27 mouse cellular contexts compared by ENCODE assay signal in genomic region chr13:24456385-24456784, GRCm38 (mm10).
"Had no signal": no experiment of that assay in that cellular context is flagged by ENCODE, and none has a peak within 500 bp of the region (broad histone marks: within the 10 kb centered on the region; RNA-seq: fewer than 3 reads in every experiment).

No protein-coding gene starts in this region.

- H3K4me1 ChIP-seq: embryonic facial prominence, embryonic 10.5 days; embryonic facial prominence, embryonic 12.5 days; embryonic facial prominence, embryonic 13.5 days; embryonic facial prominence, embryonic 15.5 days; forebrain, embryonic 10.5 days; forebrain, embryonic 12.5 days; forebrain, embryonic 13.5 days; forebrain, embryonic 15.5 days had no signal

- ATAC-seq: forebrain, embryonic 13.5 days; forebrain, embryonic 14.5 days; forebrain, embryonic 15.5 days; forebrain, embryonic 16.5 days; forebrain, postnatal 0 days had no signal

- DNase-seq: cerebellum, adult 8-10 months; cerebellum, adult 9-10 months; cerebellum, adult 9-11 months; cerebellum, postnatal 10 days; cerebellum, postnatal 14 days; cerebellum, postnatal 25 days; cerebellum, postnatal 36 days; embryo, embryonic 11 days; forebrain, postnatal 0 days; gastrocnemius, adult 2 months; gastrocnemius, postnatal 10 days; gastrocnemius, postnatal 14 days; gastrocnemius, postnatal 25 days; gastrocnemius, postnatal 36 days; heart, adult 18-20 months; heart, adult 2 months had no signal

- H3K4me2 ChIP-seq: embryonic facial prominence, embryonic 12.5 days; embryonic facial prominence, embryonic 13.5 days; embryonic facial prominence, embryonic 15.5 days; forebrain, embryonic 12.5 days; forebrain, embryonic 13.5 days; forebrain, embryonic 15.5 days had no signal

- H3K36me3 ChIP-seq: embryonic facial prominence, embryonic 10.5 days; embryonic facial prominence, embryonic 12.5 days; embryonic facial prominence, embryonic 13.5 days; embryonic facial prominence, embryonic 15.5 days; forebrain, embryonic 10.5 days; forebrain, embryonic 12.5 days; forebrain, embryonic 15.5 days had no signal

- H3K4me3 ChIP-seq: embryonic facial prominence, embryonic 10.5 days; embryonic facial prominence, embryonic 12.5 days; embryonic facial prominence, embryonic 13.5 days; embryonic facial prominence, embryonic 15.5 days; erythroblast, embryonic 14.5 days; forebrain, embryonic 10.5 days; forebrain, embryonic 12.5 days; forebrain, embryonic 13.5 days; forebrain, embryonic 15.5 days; gastrocnemius, adult 2 months; heart, adult 2 months had no signal

- H3K9me3 ChIP-seq: embryonic facial prominence, embryonic 10.5 days; embryonic facial prominence, embryonic 12.5 days; embryonic facial prominence, embryonic 13.5 days; embryonic facial prominence, embryonic 15.5 days; forebrain, embryonic 10.5 days; forebrain, embryonic 12.5 days; forebrain, embryonic 13.5 days; forebrain, embryonic 15.5 days had no signal

- H3K27ac ChIP-seq: embryonic facial prominence, embryonic 10.5 days; embryonic facial prominence, embryonic 12.5 days; embryonic facial prominence, embryonic 13.5 days; embryonic facial prominence, embryonic 15.5 days; forebrain, embryonic 10.5 days; forebrain, embryonic 12.5 days; forebrain, embryonic 13.5 days; forebrain, embryonic 15.5 days; gastrocnemius, adult 2 months; heart, adult 2 months had no signal

- H3K9ac ChIP-seq: embryonic facial prominence, embryonic 12.5 days; embryonic facial prominence, embryonic 13.5 days; embryonic facial prominence, embryonic 15.5 days; forebrain, embryonic 12.5 days; forebrain, embryonic 13.5 days; forebrain, embryonic 15.5 days; forebrain, postnatal 0 days had no signal

- H3K27me3 ChIP-seq: embryonic facial prominence, embryonic 12.5 days; embryonic facial prominence, embryonic 13.5 days; embryonic facial prominence, embryonic 15.5 days; forebrain, embryonic 12.5 days; forebrain, embryonic 13.5 days; forebrain, embryonic 15.5 days had no signal
